Mouse (Mus musculus) right cerebral cortex, postnatal 14 days (tissue): Measurements from ENCODE around the gene Armc6.

Experiments used
- DNase-seq: peaks from one replicate; pipeline ENCODE4 v3.0.0; 2022

Armc6 gene

GRCm38 (mm10) chr8:70193238-70193637 lies 41.0 kb downstream of the Armc6 start:
- no peak for DNase-seq

GRCm38 (mm10) chr8:70188707-70189106 lies 45.6 kb downstream of the Armc6 start:
- DNase-seq = no peak

DNA sequence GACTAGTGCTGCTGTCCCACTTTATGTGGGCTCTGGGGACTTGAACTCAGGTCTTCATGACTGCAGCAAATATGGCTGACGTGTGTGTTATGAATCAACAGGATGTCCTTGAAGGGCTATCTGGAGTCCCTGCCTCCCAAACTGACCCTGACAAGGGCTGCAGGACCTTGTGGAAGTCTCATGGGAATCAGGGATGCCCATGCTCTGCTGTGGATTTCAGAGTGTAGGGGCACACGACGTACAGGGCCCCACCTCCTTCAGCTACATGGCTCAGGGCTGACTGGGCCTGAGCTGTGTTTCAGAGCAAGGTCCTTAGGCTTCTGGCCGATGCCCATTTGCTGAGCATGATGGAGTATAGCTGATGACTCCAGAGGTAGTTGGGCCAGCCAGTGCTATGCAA lies 51.1 kb downstream of the Armc6 start:
- no peak for DNase-seq

DNA sequence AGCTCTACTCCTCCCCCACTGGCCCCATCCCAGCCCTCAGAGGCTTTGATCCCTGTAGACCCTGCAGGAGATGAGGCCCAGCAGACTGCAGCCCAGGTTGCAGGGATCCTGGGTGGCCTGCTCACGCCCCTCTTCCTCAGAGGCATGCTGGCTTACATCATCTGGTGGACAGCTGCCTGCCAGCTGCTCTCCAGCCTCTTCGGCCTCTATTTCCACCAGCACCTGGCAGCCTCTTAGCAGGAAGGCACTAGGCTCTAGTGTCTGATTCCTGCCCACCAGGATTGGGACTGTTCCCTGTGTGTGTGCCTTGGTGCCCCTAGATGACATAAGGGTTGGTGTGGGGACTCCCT lies 52.4 kb downstream of the Armc6 start:
- no peak for DNase-seq

DNA sequence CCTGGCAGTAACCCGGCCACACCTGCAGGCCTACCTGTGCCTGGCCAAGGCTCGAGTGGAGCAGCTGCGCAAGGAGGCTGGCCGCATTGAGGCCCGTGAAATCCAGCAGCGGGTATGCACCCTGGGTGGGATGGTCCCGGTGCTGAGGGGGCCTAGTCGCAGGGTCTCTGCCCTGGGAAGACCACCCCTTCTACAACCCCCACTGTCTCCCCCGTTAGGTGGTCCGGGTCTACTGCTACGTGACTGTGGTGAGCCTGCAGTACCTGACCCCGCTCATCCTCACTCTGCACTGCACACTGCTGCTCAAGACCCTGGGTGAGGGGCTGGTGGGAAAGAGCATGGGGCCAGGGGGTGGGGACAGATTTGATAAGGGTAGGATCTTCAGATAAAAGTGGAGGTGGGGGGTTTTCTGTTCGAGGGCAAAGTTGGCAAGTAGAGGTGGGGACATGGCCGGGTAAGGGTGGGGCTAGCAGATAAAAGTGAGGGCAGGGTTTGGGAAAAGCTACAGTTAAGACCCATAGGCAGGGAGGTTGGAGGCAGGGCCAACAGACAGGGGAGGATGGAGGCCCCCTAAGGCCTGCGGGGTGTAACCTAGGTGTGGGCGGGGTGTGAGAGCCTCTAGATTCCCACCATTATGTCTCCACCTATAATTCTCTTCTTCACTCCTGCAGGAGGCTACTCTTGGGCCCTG lies 52.9 kb downstream of the Armc6 start:
- no peak for DNase-seq

- no peak for DNase-seq
Observed at GRCm38 (mm10) chr8:70179082-70179481, 55.2 kb downstream of the Armc6 start.

DNA sequence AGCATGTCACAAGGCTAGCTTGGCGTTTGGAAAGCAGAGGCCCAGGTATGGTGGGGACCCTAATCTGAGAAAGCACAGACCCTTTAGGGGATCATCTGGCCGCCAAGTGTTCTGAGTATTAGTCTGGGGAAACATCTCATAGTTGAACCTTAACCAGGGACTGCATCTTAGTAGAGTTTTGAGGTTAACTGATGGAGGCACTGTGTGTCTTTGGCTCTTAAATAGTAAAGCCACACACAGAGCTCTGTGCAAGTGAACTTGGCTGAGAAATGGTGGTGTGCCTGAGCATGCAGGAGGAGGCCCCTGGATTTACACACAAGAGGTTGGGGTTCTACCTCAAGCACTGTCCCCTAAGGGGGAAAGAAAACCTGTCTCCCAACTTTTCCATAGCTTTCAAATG lies 56.0 kb downstream of the Armc6 start:
- no peak for DNase-seq

DNA sequence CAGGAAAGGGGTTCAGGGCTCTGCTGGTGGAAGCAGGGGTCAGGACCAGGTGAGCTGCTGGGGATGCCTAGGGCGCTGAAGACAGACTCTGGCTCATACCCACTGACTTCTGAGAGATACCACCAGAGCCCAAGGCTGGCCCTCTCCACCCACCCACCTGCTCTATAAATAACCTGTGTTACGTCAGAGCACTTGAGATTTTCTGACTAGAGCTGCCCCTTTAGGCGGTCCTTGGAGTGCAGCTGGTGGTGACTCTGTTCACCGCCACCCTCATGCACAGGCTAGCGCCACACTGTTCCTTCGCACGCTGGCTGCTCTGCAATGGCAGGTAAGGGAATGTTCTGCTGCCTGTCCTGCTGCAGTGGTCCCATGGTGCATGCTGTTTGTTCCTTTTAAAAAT lies 60.2 kb downstream of the Armc6 start:
- DNase-seq = no peak

DNA sequence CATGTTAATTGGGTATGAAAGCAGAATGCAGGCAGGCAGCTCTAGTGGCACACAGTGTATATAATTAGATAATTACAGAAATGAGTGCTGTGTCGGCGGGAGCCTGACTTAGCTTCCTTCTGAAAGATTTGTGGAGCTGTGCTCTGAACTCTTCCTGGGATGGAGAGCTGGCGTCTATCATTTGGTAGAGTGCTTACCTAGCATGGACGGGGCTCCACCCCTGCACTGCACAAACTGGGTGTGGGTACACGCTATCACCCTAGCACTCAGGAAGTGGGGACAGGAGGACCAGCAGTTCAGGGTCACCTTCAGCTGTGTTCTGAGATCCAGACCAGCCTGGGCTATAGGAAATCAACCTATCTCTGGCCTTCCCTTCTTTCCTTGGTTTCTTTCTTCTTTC lies 60.9 kb downstream of the Armc6 start:
- DNase-seq = no peak

DNA sequence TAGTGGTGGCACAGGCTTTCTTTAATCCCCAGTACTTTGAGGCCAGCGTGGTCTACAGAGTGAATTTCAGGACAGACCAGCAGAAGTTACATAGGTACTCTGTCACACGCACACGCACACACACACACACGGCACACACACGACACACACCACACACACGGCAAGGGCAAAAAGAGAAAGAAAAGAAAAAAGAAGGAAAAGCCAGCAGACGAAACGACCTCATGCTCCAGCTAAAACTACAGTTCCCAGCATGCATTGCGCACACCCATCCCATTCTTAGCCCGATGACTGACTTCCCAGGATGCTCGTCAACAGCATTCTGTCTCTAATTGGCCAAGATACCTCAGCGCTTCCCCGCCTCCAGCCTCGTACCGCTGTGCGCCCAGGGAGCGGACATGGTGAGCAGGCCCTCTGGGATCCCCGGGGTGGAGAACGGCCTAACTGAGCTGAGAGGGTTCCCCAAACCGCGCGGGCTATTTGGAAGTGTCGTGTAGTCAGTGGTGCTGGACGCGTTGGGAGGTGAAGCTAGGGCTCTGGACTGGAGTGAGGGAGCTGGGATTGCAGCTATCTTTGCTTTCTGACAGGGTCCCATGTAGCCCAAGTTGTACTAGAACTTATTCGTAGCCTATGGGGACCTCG lies 62.1 kb downstream of the Armc6 start, which contains the start of gene Tmem161a:
Gene Tmem161a, plus strand, starts transcription at position 314 of the 639 bp plus-strand sequence.
- peak; percentile 89 for DNase-seq

DNA sequence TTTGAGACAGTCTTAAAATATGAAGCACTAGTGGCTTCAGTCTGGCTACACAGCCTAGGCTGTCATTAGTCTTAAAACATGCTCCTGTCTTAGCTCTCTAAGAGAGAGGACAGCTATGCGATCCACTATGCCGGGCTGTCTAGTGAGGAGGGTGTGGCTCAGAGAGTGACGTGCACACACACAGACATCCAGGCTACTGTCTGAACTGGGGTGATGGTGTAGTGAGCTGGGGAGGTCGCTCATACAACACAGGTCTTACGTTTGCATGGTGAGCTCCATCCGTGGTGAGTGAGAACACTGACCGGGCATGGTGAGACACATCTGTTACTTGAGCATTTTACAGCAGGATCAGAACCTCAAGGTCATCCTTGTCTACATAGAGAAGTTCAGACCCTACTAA lies 63.0 kb downstream of the Armc6 start:
- DNase-seq = no peak

DNA sequence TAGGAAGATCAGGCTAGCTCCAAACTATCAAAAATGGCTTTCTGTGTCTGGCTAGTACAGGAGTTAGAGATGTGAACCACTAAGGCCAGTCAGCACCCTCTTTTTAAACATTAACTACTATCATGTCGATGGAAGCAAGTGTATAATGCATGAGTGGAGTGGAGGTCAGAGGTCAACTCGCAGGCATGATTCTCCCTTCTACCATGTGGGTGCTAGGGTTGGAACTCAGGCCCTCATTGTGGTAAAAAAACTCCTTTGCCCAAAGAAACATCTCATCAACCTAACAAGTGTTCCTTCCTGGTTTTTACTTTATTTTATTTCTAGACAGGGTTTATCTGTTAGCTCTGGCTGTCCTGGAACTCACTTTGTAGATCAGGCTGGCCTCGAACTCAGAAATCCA lies 63.5 kb downstream of the Armc6 start:
- no peak for DNase-seq
